Mouse (Mus musculus): ENCODE measurements around the gene Prdm4.

DNA sequence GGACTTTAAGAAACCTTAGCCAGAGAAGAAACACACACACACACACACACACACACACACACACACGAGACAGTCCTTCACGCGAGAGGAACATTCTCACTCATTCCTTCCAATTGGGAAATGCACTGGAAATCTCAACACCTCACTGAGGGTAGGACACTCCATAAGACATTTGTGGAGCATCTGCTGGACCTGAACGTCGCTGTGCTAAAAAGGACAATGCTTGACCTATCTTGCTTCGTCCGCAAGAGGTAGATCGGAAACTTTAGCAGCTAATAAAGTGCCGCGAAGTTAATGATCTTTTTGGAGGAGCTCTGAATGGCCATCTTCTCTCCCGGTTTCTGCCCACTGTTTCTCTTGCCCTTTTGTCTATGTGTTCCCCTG, 12.3 kb upstream of the Prdm4 start:
- TF ChIP-seq USF2 (conservative IDR thresholded peaks at IDR 0.05; ENCODE audit: low read depth, low read length) (no peak), TCF12 (IDR thresholded peaks at IDR 0.05; ENCODE audit: low read depth, low read length) (no peak), POLR2A (IDR thresholded peaks at IDR 0.05; ENCODE audit: low read depth, low read length) (no peak), RCOR1 (conservative IDR thresholded peaks at IDR 0.05; ENCODE audit: low read depth, low read length) (no peak), TBP (conservative IDR thresholded peaks at IDR 0.05; ENCODE audit: low read depth, low read length) (no peak), CTCF (conservative IDR thresholded peaks at IDR 0.05 in 1 of 2, IDR thresholded peaks at IDR 0.05 in 1 of 2; ENCODE audit: low read depth in 2 of 2, low read length in 2 of 2) (no peak), JUND (conservative IDR thresholded peaks at IDR 0.05; ENCODE audit: low read depth, low read length) (no peak), EP300 (IDR thresholded peaks at IDR 0.05; ENCODE audit: low read length) (no peak)
